Mouse (Mus musculus) intestine, embryonic 14.5 days (tissue): ENCODE measurements around the gene Prph2. TPM values are rescaled to one million over a fixed set of nuclear protein-coding genes. Genes with fewer than 3 reads are reported as not detected.

ENCODE experiments used
- ATAC-seq: fragments of 200-750 bp; cut with Nextera tagmentation; replicated peaks from 2 replicates; pipeline ENCODE4 v1.8.0; 2017; ENCODE audit warnings: low read depth, moderate number of reproducible peaks, moderate TSS enrichment, moderate library complexity; ENCODE audit not compliant: low FRiP score, low TSS enrichment
- DNase-seq: peaks from one replicate; pipeline ENCODE4 v3.0.0-alpha.2; 2018; ENCODE audit warnings: low spot score
- H3K27ac ChIP-seq: fragments of 300-500 bp; sonication (generic); 2 replicates; pipeline ENCODE4 v1.5.1; 2014; ENCODE audit warnings: low read depth, mild to moderate bottlenecking, control low read depth
- H3K27me3 ChIP-seq: fragments of 300-500 bp; sonication (generic); replicated peaks from 2 replicates; pipeline ENCODE4 v1.6.1; 2014; ENCODE audit warnings: low read length, control low read depth; ENCODE audit not compliant: control insufficient read depth, insufficient read depth
- H3K36me3 ChIP-seq: fragments of 300-500 bp; sonication (generic); 2 replicates; pipeline ENCODE4 v1.6.1; 2014; ENCODE audit warnings: low read length, control low read depth; ENCODE audit not compliant: control insufficient read depth, insufficient read depth
- H3K4me1 ChIP-seq: fragments of 300-500 bp; sonication (generic); replicated peaks from 2 replicates; pipeline ENCODE4 v1.6.1; 2014; ENCODE audit warnings: low read length, control low read depth, mixed read lengths; ENCODE audit not compliant: control insufficient read depth, insufficient read depth
- H3K4me2 ChIP-seq: fragments of 300-500 bp; sonication (generic); 2 replicates; pipeline ENCODE4 v1.6.1; 2014; ENCODE audit warnings: low read length
- H3K4me3 ChIP-seq: fragments of 300-500 bp; sonication (generic); 2 replicates; pipeline ENCODE4 v1.5.1; 2014; ENCODE audit warnings: low read depth, low read length, control low read depth, mixed read lengths
- H3K9ac ChIP-seq: fragments of 300-500 bp; sonication (generic); 2 replicates; pipeline ENCODE4 v1.6.1; 2014; ENCODE audit warnings: mild to moderate bottlenecking, low read length
- H3K9me3 ChIP-seq: fragments of 300-500 bp; sonication (generic); 2 replicates; pipeline ENCODE4 v1.6.1; 2016; ENCODE audit warnings: low read length, control low read depth; ENCODE audit not compliant: control insufficient read depth
- whole genome bisulfite sequencing: fragments of 180-500 bp; shearing (Covaris S2); extraction: QIAGEN DNeasy Blood & Tissue Kit; methylation state at CpG from one replicate; pipeline ENCODE4 v1.1.7; 2014; 5-methylcytosine and 5-hydroxymethylcytosine counted together
- polyA plus RNA-seq: library from polyadenylated mRNA; unstranded; fragments of >200 nt; fragmentation: Nextera tagmentation; extraction: Ambion mirVana; gene quantifications from 2 replicates; pipeline ENCODE4 v1.2.1, GENCODE M21; 2014

Prph2 gene
- polyA plus RNA-seq, 1 experiment from 2014 or later, result not detected

DNA sequence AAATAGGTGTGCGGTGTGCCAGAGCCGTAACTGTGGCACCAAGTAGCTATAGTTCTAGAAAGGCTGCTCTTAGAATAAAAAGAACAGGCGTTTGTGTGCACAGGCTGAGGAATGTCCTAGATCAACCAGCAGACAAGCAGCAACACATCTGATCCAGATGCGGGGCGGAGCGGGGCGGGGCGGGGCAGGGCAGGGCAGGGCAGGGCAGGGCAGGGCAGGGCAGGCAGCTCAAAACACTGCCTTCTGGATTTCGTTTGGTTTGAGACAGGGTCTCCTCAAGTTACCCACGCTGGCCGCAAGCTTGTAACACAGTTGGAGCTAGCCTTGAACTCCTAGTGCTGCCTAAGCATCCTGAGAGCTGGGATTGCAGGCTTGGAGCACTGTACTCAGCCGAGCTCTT lies 19.0 kb downstream of the Prph2 start:
- Histone ChIP-seq H3K9me3 (no peaks in the 10 kb centered on the region), H3K36me3 (peaks cover 63% of the 10 kb centered on the region), H3K27ac (no peak overlapping the region), H3K4me3 (no peak overlapping the region), H3K4me2 (no peak overlapping the region), H3K9ac (no peak overlapping the region), H3K27me3 (no peaks in the 10 kb centered on the region), H3K4me1 (no peaks in the 10 kb centered on the region)
- ATAC-seq (no peak), DNase-seq (no peak)
- WGBS, result 78% methylated on average over 12 of the region's 12 CpGs

DNA sequence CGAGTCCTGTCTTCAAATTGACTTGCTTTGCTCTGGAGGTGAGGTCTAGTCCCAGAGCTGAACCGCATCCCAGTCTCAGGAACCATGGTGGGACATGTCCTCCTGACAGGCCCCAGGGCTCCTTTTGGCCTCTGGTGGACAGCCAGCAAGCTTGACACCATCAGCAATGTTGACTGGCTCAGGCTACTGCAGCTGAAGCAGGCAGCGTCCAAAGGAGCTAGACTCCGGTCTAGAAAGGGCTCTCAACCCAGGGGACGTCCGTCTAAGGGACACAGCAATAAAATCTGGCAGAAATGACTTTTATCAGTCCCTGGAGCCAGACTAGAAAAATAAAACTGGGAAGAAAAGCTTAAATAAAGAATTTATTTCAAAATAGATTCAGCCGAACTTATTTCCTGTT lies 19.6 kb downstream of the Prph2 start:
- Histone ChIP-seq H3K27ac (no peak overlapping the region), H3K36me3 (peaks cover 69% of the 10 kb centered on the region), H3K9ac (no peak overlapping the region), H3K4me2 (no peak overlapping the region), H3K27me3 (no peaks in the 10 kb centered on the region), H3K4me3 (no peak overlapping the region), H3K9me3 (no peaks in the 10 kb centered on the region), H3K4me1 (no peaks in the 10 kb centered on the region)
- ATAC-seq (no peak), DNase-seq (no peak)
- WGBS, result 88% methylated on average over 7 of the region's 7 CpGs

GRCm38 (mm10) chr17:46932961-46933360 lies 22.7 kb downstream of the Prph2 start:
- ATAC-seq, result no peak
- peaks cover 95% of the 10 kb centered on the region for H3K36me3 ChIP-seq
- H3K27me3 ChIP-seq, result no peaks in the 10 kb centered on the region
- H3K4me2 ChIP-seq, result no peak overlapping the region
- DNase-seq, result no peak
- H3K9me3 ChIP-seq, result no peaks in the 10 kb centered on the region
- no peak overlapping the region for H3K27ac ChIP-seq
- H3K9ac ChIP-seq, result no peak overlapping the region
- no peaks in the 10 kb centered on the region for H3K4me1 ChIP-seq
- WGBS, result 94% methylated on average over 5 of the region's 5 CpGs
- H3K4me3 ChIP-seq, result no peak overlapping the region

DNA sequence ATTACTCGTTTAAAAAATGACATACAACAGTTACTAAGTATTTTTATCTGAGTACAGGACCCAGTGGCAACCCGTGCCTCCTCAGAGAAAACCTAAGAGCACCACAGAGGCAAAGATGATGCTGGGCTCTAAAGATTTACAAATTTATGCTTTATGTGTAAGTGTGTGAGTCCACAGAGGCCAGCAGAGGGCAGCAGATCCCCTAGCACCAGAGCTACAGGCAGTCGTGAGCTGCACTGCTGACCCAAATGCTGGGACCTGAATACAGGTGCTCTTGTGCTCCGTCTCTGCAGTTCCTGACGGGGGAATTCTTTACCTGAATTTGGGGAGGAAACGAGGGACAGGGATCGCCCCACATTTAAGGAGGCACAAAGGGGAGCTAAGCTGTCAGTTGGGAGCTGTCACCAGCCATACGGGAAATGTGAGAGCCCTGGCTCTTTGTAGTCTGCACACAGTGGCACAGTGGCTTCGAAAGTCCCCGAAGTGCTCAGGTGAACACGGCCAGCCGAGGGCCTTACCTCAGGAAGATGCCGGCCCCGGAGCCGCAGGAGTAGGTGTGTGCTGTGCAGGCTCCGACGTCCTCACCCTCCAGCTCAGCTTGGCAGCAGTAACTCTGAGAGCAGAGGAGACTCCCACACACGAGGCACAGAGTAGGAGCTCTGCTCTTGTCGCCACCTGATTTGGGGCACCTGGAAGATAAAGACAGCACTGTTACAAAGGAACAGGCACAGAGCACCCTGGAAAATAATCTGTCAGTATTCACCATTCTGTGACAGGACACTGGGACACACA lies 23.5 kb downstream of the Prph2 start:
- Histone ChIP-seq H3K4me1 (no peaks in the 10 kb centered on the region), H3K27ac (no peak overlapping the region), H3K27me3 (no peaks in the 10 kb centered on the region), H3K4me2 (no peak overlapping the region), H3K9ac (no peak overlapping the region), H3K4me3 (no peak overlapping the region), H3K36me3 (peaks cover 98% of the 10 kb centered on the region), H3K9me3 (no peaks in the 10 kb centered on the region)
- DNase-seq (peak; percentile 75), ATAC-seq (no peak)
- WGBS, result 82% methylated on average over 19 of the region's 19 CpGs

DNA sequence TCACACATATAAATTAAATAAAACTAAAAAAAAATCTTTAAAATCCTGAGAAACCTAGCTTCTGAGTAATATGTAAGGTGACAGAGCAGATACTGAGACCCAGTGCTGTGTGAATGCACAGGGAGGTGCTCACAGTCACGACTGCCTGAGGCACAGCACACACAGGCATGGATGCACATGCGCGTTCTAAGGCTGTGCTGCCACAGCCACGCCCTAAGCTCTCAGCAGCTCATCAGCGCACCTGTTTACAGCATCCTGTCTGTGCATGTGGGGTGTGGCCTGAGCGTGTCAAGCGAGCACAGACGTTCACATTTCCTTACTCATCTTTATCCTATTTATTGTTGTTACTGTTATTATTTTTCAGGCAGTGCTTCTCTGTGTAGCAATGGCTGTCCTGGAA lies 30.2 kb downstream of the Prph2 start:
- Histone ChIP-seq H3K4me3 (no peak overlapping the region), H3K9ac (no peak overlapping the region), H3K27ac (no peak overlapping the region), H3K36me3 (peaks cover 99% of the 10 kb centered on the region), H3K9me3 (no peaks in the 10 kb centered on the region), H3K4me1 (no peaks in the 10 kb centered on the region), H3K27me3 (no peaks in the 10 kb centered on the region), H3K4me2 (no peak overlapping the region)
- ATAC-seq (no peak), DNase-seq (no peak)
- 92% methylated on average over 8 of the region's 8 CpGs for WGBS

GRCm38 (mm10) chr17:46942421-46942820 lies 32.2 kb downstream of the Prph2 start:
- no peak overlapping the region for H3K9ac ChIP-seq
- no peak overlapping the region for H3K4me2 ChIP-seq
- H3K27ac ChIP-seq, result no peak overlapping the region
- H3K4me3 ChIP-seq, result no peak overlapping the region
- H3K27me3 ChIP-seq, result no peaks in the 10 kb centered on the region
- DNase-seq (no peak), ATAC-seq (no peak)
- 93% methylated on average over 9 of the region's 9 CpGs for WGBS
- H3K4me1 ChIP-seq, result no peaks in the 10 kb centered on the region
- H3K9me3 ChIP-seq, result no peaks in the 10 kb centered on the region
- H3K36me3 ChIP-seq, result peaks cover 99% of the 10 kb centered on the region

DNA sequence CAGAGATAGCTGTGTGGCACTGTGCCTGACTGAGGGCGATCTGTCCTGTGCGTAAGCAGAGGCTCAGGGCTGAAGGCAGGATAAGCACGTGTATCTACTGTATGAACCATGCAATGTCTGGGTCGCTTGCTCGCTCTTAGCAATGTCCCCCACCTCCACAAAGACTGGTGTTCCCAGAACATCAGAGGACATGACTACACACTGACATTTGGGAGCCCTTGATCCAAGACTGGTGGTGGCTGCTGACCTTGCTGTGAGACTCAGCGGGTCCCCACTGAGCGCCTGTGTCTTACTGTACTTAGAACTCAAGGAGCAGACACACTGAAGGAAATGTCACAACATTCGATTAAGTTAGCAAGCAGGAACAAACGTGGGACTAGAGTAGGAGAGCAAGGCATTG lies 36.0 kb downstream of the Prph2 start:
- 92% methylated on average over 9 of the region's 9 CpGs for WGBS
- no peak for ATAC-seq
- H3K9ac ChIP-seq, result no peak overlapping the region

DNA sequence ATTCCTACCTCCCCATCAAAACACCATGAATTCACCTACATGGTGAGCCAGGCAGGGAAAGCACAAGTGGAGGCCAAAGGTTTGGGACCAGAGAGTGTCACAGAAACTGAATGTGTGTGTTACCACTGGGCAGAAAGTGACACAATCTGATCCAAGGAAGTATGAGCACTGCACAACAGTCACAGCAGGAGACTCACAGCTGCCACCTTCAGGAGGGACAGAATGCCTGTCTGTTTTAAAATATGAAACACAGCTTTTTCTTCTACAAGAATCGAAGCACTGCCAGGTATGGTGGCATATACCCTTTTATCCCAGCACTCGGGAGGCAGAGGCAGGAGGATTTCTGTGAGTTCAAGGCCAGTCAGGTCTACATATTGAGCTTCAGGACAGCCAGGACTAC lies 47.8 kb downstream of the Prph2 start:
- WGBS, result 95% methylated on average over 2 of the region's 2 CpGs
- Histone ChIP-seq H3K36me3 (peaks cover 97% of the 10 kb centered on the region), H3K27ac (no peak overlapping the region), H3K4me2 (no peak overlapping the region), H3K9ac (no peak overlapping the region), H3K27me3 (no peaks in the 10 kb centered on the region), H3K4me1 (no peaks in the 10 kb centered on the region), H3K9me3 (no peaks in the 10 kb centered on the region), H3K4me3 (no peak overlapping the region)
- DNase-seq, result no peak
- no peak for ATAC-seq

More for the DNA sequence above, 36.0 kb downstream of the Prph2 start:
- Histone ChIP-seq H3K9me3 (no peaks in the 10 kb centered on the region), H3K27ac (no peak overlapping the region), H3K4me1 (no peaks in the 10 kb centered on the region), H3K36me3 (peaks cover 83% of the 10 kb centered on the region), H3K4me2 (no peak overlapping the region), H3K4me3 (no peak overlapping the region), H3K27me3 (no peaks in the 10 kb centered on the region)
- DNase-seq, result no peak

- no peaks in the 10 kb centered on the region for H3K27me3 ChIP-seq
- WGBS, result 89% methylated on average over 10 of the region's 10 CpGs
- no peak for ATAC-seq
- peaks cover 98% of the 10 kb centered on the region for H3K36me3 ChIP-seq
- H3K4me2 ChIP-seq, result no peak overlapping the region
- no peaks in the 10 kb centered on the region for H3K4me1 ChIP-seq
- no peaks in the 10 kb centered on the region for H3K9me3 ChIP-seq
- no peak overlapping the region for H3K4me3 ChIP-seq
- H3K9ac ChIP-seq, result no peak overlapping the region
- no peak for DNase-seq
- H3K27ac ChIP-seq, result no peak overlapping the region
These were observed 50.0 kb downstream of the Prph2 start for GRCm38 (mm10) chr17:46960216-46960615.
